Mouse (Mus musculus) WW6 (cell line): ENCODE measurements around the gene Dnaja2.

Experiments
- DNase-seq: peaks from one replicate; pipeline ENCODE4 v3.0.0-alpha.2; 2013; ENCODE audit warnings: low read depth, low spot score

Gene Dnaja2

DNA sequence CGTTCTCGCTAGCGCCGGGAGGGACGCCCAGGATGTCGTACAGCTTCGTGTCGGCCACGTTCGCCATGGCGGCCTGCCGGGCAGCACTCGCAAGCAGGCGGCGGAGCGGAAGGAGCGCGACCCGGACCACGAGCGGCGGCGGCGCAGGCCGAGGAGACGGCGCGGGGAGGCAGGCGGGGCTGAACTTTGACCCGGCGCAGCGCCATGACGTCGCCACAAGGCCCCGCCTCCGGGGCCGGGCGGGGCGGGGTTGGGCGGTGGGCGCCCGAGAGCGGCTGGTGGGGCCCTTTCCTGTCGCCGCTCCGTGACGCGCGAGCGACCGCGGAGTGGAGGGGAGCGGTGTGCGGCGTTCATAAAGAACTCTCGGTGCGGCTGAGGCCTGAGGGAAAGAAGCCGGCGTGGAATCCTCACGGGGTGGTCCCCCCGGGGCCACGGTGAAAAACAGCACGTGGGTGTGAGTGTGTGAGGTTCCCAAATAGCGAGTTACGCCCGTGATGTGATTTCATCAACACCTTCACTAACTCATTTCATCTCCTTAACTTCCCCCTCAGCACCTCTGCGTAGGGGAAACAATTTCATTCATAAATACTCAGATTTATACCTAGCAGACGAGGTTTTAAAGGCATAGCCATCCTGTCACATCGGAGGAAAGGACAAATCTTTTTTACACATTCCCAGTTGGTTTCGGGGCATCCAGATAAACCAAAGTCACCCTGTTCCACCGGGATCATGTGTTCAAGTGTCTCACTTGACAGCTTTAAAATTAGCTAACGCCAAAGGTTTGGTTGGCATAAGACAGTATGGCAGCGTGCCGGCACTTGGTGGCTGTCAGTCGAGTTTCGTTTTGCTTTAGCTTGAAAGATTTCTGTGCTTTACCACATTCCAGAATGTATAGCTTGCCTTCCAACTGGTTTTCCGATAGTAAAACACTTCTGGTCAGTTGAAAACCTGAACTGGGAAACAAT lies at the start of gene Dnaja2:
Gene Dnaja2, minus strand, starts transcription at position 164 of the 965 bp plus-strand sequence.
- DNase-seq, result peak; percentile 79

DNA sequence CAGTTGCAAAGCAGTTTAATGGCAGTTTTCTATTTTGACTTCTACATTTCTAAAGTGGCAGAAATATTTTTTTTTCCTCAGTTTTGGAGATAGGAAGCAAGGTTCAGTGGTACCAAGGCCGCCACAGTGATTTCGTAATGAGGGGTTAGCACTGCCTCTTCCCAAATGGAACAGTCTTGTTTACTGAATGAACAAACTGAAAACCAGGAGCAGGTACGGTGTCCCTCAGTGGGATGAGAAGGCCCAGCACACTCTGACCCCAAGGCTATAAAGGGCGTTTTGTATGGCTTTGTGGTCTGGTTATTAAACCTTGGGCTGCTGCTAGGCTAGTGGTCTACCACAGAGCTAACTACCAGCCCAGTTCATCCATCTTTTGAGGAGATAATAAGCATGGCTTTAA lies 49.1 kb upstream of the Dnaja2 start:
- DNase-seq, result no peak

DNA sequence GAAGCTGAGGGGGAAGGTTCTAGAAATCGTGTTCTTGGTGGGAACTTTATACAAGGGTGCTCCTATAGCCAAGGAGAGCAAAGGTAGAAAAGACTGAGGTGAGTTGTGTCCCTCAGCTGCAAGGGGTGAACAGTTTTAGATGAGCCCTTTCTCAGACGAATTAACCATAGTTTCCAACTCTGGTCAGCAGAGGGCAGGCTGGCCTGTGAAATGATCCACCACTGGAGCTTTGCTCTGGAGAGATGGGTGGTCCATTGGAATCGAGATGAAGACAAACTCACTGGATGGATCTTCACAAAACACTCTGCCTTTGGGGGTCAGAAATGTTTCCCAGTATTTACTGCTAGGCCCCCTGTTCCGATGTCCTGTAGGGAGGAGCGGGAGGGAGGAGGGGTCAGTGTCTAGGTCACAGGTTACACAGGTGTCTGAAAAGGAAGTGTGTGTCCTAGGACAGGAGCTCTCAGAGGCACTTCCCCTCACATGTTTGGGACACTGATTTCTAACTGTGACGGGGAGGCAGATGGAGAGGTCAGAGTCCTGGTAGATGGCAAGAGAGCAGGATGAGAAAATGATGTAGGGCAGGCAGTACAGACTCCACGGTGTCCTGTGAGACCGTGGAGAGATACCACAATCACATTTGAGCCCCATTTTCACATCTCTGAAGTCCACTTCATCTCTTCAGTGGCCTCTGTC lies 48.2 kb upstream of the Dnaja2 start:
- DNase-seq, result no peak

DNA sequence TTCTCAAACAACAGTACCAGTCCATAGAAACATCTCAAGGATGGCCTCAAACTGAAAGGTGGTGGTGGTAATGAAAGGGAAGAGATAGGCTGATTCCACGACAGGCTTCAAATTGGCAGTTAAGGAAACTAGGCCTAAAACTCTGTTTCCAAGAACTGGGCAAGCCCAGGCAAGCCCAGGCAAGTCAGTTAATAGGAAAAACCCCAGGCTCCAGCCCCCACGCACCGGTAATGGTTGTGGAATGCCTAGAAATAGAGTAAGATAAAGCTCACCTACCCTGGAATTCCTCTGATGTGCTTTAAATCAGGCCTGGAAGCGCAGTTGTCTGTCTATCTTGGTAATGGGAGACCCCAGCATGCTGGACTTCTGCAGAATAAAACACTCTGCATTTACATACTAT lies 47.6 kb upstream of the Dnaja2 start:
- DNase-seq, result no peak

DNA sequence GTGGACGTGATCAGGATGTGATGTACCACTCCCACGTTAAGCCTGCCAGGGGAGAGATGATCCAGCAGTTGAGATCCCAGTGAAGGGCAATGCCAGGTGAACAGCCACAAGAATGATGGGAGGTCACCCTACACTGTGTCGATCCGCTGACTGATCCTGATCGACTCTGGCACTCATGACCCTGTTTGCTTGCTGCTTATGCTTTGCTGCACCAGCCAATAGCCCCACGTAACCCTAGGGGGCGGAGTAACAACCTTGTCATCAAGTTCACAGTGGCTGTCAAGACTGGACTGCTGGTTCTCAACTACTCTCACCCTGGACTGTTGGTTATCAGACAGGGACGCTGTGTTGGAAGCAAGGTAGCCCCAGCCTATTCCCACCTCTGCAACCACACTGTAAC lies 46.6 kb upstream of the Dnaja2 start:
- DNase-seq, result no peak

DNA sequence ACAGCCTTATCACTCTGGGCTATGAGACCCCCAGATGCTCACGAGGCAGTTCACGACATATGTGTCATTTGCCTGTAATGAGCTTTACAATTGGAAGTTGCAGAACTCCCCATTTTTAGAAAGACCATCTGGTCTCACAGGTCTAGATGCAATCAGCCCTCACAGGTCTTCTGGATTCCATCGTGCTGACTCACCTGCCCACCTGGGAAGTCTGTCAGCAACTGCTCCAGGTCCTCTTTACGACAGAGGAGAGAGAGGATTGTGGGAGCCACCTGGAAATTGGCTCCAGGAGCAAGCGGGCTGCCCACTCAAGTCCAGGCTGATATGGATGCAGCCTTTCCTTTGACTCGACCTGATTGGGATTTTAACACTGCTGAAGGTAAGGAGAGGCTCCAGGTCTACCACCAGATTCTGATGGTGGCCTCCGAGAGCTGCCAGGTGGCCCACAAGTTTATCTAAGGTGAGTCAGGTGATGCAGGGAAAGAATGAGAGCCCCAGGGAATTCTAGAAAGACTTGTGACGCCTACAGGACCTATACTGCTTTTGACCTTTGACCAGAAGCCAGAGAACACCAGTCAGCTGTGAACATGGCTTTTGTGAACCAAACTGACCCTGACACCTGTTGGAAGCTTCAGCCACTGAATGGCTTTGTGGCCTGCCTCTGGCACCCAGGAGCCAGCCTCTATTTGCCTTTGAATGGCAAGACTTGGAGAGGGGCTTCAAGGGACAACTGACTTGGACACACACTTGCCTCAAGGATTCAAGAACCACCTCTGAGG lies 42.5 kb upstream of the Dnaja2 start:
- no peak for DNase-seq

DNA sequence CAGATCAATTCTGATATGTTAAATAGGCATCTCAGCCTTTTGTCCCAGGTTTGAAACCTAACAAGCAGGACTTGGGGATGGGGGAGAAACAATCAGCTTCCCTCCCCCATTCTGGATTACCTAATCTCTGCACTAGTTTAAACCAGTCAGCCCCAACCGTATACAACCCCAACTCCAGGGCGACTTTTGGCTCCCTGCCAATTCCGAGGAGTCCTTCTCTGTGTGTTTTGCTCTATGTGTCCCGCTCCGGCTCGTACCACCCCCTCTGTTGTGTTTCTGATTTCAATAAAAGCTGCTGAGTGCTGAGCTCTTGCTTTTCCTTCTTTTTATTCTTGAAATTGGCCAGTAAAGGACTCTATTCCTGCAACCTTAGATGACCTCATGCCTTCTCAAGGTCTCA lies 40.2 kb upstream of the Dnaja2 start:
- no peak for DNase-seq

DNA sequence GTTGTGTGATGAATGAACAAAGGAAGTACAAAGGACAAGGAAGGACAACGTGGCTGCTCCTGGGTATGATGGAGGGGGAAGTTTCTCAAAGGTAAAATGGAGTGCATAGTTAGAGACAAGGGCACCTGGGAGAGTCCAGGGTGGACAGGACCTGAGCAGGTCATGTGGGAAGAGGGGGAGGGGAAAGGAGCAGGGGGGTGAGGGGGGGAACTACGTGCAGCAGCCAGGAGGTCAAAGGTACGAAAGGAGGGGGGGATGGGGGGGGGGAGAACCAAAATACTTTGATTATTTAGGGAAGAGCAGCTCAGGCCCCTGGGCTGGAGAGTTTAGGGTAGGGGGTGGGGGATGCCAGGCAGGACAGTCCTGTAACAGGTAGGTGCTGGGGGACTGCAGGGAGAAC lies 39.8 kb upstream of the Dnaja2 start:
- no peak for DNase-seq

DNA sequence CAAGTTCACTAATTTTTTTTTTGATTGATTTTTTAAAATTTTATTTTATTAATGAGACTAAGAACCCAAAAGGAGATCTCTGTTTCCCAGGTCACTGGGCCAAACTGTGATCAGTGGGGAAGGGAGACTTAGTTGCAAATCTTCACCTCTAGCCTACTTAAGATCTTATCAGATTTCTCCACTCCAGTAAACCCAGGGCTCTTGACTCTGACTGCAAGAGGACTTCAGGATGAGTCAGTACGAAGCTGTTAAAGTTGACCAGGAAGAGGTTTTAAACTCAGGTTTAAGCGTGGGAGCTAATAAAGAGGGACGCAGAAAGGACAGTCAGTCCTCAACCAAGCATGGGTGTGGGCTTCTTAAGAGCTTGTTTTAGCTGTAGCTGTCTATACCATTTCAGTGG lies 38.2 kb upstream of the Dnaja2 start:
- DNase-seq, result no peak

DNA sequence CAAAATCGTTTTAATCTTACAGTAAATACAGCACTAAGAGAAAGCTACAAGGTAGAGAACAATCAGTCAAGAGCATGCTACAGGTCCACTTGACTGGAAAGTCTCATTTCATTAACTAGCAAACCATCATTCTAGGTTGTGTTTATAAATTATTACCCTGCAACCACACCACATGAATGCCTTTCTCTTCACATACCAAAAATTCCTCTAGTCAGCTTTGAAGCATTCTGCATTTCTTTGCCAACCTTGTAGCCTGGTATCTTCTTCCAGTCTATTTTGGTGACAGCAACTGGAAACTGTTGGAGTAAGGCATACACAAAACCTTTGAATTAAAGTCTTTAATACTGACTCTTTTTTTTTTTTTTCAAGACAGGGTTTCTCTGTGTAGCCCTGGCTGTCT lies 36.4 kb upstream of the Dnaja2 start:
- no peak for DNase-seq

DNA sequence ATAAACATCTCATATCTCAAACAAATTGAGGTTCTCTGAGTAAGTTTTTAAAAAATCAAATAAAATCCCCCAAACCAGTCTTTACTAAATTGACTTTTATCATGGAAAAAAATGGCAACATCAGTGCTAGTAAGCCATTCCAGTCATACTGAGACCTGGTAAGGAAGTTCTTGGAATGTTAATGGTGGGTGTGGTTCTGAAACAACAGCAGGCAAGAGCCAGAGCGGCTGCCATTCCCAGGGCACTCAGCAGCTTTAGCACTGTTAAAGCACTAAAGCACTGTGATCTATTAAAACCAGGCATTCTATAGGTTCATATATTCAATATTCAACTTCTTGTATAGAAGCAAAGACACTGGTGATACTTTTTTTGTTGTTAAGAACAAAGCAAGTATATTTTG lies 35.1 kb upstream of the Dnaja2 start:
- no peak for DNase-seq

DNA sequence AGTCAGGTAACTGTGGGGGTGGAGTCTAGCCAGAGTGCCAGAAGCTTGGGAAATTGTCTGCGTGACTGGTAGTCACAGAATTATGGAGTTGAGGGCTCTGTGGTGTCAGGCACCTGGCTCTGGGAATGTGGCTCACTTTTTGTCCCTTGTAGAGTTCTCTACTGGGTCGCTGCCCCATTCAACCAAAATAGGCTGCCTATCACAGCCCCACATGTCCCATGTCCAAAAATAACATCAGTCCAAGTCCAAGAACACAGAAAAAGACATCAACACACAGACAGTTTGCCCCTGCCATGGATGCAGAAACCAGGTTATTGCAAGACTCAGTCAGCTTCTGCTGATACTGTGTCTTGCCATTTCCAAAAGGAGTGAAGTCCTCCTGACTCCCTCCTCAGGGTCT lies 33.5 kb upstream of the Dnaja2 start:
- no peak for DNase-seq

DNA sequence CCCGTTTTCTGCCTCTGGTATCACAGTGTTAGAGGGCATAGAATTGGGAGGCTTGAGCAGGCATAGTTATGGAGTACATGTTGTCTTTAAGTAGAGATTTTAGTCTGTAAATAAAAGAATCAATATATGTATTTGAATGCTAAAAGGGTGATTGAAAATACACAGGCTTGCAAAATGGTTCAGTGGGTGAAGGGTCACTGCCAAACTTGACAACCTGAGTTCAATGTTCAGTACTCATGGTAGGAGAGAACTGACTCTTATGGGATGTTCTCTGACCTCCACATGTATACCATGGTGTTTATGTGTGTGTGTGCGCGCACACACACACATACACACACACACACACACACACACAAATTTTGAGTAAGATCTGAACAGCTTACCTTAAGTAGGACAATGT lies 22.5 kb upstream of the Dnaja2 start:
- DNase-seq, result no peak

DNA sequence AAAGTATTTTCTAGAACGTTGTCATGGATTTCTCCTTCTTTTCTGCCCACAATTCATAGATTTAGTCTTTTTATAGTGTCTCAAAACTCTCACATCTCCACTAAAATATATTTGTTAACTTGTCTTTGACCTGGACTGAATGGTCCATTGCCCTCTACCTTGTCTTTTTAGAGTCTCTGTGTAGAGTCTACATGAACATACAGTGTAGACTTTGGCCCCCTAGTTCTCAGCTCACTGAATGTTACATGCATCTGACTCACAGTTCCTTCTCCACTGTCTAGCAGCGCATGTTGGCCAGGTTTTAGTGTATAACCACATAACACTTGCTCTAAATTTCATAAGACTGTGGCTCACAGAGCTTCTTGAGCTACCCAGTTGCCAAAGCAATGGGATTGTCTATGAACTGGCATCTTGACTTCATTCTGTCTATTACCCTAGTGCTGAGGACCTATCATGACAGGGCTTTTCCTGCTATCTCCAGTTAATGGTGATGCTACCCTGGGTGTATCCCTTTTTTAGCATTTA lies 18.9 kb upstream of the Dnaja2 start:
- DNase-seq, result no peak

DNA sequence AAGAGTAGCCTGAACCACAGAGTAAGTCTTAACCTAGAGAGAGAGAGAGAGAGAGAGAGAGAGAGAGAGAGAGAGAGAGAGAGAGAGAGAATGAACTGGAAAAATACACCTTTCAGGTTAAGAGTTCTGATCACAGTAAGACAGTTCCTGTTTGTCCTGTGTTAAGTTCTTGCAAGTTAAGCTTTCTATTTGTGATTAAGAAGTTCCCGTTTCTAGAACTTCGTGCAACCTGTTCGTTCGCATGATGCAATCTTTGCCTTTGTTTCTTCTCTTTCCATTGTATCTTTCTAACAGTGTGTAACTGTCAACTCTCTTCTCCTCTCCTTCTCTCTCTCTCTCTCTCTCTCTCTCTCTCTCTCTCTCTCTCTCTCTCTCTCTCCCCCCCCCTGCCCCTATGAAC lies 15.3 kb upstream of the Dnaja2 start:
- no peak for DNase-seq

DNA sequence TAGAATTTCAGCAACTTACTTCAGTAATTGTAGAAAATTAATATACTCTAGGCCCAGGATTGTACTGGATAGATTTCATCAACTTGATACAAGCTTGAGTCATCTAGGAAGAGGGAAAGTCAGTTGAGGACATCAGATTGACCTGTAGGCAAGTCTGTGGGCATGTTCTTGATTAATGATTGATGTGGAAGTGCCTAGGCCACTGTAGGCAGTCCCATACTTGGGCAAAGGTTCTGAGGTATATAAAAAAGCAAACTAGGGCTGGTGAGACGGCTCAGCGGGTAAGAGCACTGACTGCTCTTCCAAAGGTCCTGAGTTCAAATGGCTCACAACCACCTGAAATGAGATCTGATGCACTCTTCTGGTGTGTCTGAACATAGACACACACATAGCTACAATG lies 12.7 kb upstream of the Dnaja2 start:
- no peak for DNase-seq

DNA sequence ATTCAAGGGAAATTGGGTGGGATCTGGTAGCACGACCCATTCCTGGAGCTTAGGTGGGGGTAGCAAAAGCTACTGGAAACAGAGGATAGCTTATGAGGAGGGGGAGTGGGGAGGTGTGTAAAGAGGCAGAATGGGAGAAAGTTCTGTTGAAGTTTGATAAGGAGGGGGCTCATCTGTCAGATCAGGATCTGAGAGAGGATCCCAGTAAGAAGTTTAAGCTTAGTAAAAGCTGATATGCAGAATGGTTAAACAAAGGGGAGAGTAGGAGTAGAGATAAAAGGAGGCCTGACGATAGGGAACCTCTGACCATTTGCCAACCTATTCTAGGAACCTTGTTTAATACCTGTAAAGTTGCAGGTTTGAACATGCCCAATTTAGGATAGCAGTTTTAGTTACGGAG lies 10.0 kb upstream of the Dnaja2 start:
- DNase-seq, result no peak

DNA sequence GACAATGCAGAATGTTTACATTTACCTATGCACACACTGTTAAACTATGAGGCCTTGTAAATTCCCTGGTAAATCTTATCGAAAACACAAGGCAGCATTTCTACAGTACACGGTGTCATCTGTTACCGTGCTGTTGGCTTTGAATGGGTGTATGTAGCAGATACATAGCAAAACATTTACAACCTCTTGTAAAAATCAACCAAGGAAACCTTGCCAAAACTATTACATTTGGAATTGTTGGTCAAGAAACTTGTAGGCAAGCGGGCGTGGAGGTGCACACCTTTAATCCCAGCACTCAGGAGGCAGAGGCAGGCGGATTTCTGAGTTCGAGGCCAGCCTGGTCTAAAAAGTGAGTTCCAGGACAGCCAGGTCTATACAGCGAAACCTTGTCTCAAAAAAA lies 8.2 kb upstream of the Dnaja2 start:
- DNase-seq, result no peak

DNA sequence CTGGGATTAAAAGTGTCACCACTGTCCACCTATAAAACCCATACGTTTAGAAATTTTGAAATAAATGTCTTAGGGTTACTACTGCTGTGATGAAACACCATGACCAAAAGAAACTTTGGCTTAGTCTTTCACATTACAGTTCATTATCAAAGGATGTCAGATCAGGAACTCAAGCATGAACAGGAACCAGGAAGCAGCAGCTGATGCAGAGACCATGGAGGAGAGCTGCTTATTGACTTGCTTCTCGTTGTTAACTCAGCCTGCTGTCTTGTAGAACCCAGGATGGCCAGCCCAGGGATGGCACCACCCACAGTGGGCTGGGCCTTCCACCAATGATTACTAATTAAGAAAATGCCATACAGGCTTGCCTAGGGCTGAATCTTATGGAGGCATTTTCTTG lies 4.8 kb upstream of the Dnaja2 start:
- DNase-seq, result no peak

DNA sequence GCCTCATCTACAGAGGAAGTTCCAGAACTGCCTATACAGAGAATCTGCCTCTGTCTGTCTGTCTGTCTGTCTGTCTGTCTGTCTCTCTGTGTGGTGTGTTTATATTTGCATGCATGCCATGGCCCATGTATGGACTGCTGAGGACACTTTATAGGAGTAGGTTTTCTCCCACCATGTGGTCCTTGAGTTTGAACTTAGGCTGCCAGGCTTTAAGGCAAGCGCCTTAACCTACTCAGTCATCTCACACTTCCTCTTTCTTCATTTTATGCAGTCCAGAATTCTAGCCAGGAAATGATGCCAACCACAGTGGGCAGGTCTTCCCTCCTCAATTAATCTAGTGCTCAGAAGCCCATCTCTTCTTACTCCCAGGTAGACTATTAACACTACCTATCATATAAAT lies 4.1 kb upstream of the Dnaja2 start:
- DNase-seq, result no peak

DNA sequence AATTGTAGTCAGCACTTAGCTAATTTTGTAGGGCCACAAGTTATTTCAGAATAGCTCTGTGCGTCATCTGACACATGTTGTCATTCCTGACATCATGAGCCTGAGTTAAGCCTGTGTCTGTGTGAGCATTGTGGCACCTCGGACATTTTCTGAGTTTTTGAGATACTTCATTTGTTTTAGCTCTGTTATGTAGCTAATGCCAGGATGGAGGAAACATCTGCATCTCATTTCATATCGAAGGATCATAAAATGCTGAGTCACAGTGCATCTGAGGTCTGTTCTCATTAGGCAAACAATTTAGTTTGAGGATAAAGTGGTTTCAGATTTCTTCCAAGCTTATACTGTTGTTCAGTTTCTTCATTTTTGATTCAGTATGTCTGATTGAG lies 2.5 kb upstream of the Dnaja2 start:
- no peak for DNase-seq

DNA sequence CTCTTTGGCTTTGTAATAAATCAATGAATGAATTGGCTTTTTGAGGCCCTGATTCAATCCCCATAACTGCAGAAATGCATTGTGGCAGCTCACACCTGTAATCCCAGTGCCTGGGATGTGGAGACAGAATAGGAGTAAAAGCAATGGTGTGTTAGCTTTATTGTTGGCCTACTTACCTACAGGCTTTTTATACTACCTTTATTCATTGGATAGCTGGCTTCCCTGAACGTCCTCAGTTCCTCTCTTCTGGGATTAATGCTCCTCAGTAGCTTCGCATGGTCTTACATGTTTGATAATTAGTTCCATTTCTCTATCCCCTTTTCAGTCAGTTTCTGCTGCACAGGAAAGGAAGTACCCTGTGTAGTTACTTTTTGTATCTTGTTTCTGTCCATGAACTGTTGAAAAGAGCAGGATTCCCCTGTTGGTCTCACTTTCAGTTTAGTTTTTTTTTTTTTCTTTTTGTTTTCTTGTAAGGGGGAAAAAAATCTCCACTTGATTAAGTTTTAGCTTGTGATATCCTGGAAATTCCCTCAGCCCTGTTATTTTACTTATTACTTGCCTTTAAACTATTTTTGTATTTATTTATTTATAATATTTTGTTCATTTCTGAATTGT lies 1.9 kb upstream of the Dnaja2 start:
- no peak for DNase-seq
